Mouse (Mus musculus) heart, adult 2 months (tissue): Measurements from ENCODE around the gene Gm2663.
"Not testable (repeated sequence)": the region's sequence is repeated elsewhere in the genome, so short reads cannot be mapped to it uniquely, and the experiment has no call there.

Experiments
- CTCF ChIP-seq: fragments of 200-600 bp; IDR thresholded peaks from 2 replicates; pipeline ENCODE4 v1.8.1; 2022; ENCODE audit warnings: antibody characterized with exemption, mild to moderate bottlenecking, moderate library complexity
- POLR2A ChIP-seq: fragments of 200-500 bp; IDR thresholded peaks from 2 replicates; pipeline ENCODE4 v1.6.1; 2011; ENCODE audit warnings: mild to moderate bottlenecking, low read depth, low read length, control low read depth; ENCODE audit not compliant: insufficient read depth

- TF ChIP-seq CTCF, POLR2A: not testable (repeated sequence)
These were observed at the start of gene Gm2663 for GRCm38 (mm10) chr6:40999379-40999778.
